Mouse (Mus musculus): ENCODE measurements around the gene Ciapin1.

Ciapin1 gene

DNA sequence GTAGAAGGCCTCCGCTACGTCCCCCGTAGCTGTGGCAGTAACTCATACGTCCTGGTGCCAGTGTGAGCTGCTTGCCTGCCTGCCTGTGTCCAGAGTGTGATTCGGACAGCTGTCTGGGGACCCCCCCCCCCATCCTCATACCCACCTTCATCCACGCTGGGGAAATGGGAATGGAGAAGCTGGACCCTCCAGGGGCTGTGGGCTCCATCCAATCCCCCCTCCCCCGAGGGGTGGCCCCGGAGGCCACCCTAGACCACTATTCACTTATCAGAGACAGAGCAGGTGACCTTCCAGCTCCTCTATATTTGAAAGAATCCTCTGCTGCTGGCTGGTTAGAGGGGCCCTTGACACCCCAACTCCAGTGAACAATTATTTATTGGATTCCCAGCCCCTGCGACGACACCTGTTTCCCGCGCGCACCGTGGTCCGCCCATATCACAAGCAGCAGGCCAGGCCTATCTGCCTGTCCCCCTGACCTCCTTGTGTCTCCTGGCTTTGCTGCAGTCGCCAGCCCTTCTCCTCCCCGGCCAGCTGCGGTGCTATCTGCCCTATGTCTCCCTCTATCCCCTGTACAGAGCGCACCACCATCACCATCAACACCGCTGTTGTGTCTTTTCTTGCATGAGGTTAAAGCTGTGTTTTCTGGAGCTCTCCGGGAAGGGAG is 57.5 kb downstream of the Ciapin1 start:
- no peak for DNase-seq (ENCODE audit: low spot score in 2 of 2)

GRCm38 (mm10) chr8:94779534-94780294 is 58.4 kb downstream of the Ciapin1 start:
- no peak for DNase-seq (ENCODE audit: low spot score in 2 of 2)

DNA sequence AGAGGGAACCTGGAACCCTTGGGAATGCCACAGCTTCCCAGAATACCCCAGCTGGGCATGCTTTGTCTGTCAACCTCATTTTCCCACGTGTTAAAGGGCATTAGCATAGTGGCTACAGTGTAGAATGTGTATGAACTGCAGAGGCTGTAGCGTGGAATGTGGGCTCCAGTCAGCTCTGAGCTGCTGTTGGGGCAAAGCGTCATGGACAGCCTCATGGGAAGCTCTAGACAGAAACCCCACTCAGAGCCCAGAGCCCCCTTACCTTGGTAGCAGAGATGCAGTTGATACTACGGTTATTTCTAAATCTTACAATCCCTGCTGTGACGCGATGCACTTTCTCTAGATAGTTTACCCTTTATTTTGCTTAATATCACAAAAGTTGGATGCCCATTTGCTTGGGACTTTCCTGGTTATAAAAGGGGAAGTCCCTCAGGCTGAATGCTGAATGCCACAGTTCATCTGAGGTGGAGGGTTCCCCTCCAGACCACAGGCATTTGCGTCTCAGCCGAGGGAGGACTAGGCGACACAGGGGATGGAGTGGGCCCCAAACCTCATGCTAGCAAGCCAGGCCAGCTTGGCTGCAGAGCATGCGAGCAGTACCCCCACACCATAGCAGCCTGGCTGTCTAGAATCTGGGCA is 59.1 kb downstream of the Ciapin1 start:
- peak; percentile 21 to 24 for DNase-seq (ENCODE audit: low spot score in 2 of 2)

DNA sequence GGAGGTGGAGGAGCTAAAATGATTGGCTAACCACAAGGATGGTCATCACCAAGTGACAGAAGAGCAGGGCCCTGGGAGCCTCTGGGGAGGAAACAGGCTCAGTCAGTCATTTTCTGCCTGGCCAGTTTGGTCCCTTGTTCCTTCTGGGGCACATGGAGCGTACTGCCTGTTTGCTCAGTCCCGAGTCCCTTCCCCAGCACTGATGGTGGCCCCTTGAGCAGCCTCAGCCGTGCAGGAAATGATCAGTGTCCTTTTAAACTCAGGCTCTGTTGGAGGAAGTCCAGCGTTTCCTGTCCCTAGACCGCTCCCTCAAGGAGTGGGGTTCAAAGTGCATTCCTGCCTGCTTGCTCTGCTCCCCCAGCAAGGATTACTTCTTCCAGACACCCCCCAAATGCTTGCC is 59.7 kb downstream of the Ciapin1 start:
- no peak for DNase-seq (ENCODE audit: low spot score in 2 of 2)

DNA sequence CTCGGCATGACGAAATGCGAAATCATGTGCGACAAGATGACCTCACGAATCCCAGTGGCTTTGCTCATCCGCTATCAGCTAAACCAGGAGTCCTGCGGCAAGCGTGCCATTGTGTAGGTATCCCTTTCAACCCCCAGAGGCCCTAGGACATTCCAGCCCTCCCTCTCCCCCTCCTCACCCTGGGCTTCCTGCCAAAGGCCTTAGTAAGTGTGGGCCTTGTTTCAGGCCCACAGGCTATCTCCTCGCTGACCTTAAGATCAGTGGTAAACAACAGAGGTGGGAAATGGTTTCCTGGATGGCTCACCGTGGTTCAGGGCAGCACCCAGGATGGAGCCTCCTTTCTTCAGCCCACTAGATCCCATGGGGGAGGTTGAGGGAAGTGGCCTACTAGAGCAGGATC is 60.1 kb downstream of the Ciapin1 start:
- DNase-seq (ENCODE audit: low spot score in 2 of 2): no peak

GRCm38 (mm10) chr8:94776346-94776745 is 61.8 kb downstream of the Ciapin1 start:
- no peak for DNase-seq (ENCODE audit: low spot score in 2 of 2)

GRCm38 (mm10) chr8:94774601-94775000 is 63.6 kb downstream of the Ciapin1 start:
- DNase-seq (ENCODE audit: low spot score in 2 of 2): no peak

GRCm38 (mm10) chr8:94773700-94774171 is 64.4 kb downstream of the Ciapin1 start:
- no peak for DNase-seq (ENCODE audit: low spot score in 2 of 2)

DNA sequence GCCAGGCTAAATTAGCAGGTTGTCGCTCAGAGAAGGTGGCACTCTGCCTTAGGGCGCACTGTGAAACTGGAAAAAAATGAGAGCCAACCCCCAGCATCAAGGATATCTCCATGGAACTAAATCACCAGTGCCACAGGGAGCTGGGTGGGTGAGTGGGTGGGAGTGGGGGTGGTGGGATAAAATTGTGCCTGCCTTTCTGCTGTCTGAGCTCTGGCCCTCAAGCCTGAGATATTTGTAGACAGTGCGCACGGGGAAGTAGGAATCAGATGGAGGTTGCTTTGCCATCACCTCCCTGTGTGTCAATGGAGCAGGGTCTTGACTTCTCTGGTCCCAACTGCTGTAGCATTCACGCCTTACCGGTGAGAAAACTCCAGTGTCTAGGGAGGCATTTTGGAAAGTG is 65.1 kb downstream of the Ciapin1 start:
- no peak for DNase-seq (ENCODE audit: low spot score in 2 of 2)

GRCm38 (mm10) chr8:94771941-94772670 is 66.1 kb downstream of the Ciapin1 start, which contains the start of gene Cx3cl1:
Gene Cx3cl1 (plus strand): TSS chr8:94772009.
- DNase-seq (ENCODE audit: low spot score in 2 of 2): no peak

DNA sequence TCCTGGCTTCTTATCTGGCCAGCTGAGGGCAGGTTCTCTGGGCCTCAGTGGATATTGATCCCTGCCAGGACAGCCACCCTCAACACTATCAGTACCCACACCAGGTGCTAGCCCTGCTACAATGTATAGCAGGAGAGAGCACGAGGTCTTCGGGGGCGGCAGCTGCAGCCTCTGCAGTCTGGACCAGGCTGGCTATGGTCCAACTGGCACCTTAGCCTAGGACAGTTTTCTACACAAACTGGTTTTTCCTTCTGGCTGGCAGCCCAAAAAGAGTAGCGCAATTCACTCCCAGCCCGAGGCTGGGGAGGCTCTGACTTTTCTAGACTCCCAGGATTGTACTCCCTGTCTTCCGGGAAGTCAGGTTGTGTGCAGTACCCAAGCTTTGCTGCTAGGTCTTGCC is 67.2 kb downstream of the Ciapin1 start:
- no peak for DNase-seq (ENCODE audit: low spot score in 2 of 2)
